Mouse (Mus musculus) testis, postnatal 14 days (tissue): ENCODE measurements around the gene Tshb.

Experiments used
- DNase-seq: peaks from one replicate; pipeline ENCODE4 v3.0.0; 2021; ENCODE audit warnings: low spot score

Gene Tshb

DNA sequence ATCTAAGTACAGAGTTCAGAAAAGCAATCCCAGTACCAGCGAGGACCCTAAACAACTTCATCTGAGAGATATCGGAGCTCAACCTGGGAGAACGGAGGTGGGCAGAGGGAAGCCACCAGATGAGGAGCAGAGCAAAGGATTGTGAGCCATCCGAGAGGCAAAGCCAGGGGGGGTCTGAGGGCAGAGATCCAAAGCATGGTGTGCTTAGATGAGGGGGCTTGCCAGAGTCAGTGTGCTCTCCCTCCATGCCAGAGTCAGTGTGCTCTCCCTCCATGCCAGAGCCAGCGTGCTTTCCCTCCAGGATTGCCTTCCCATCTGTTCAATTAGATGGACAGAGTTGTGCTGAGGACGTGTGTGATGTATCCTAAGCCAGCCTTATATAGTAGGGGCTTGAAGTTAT lies 45.4 kb downstream of the Tshb start:
- no peak for DNase-seq

- no peak for DNase-seq
These were observed 46.1 kb downstream of the Tshb start for GRCm38 (mm10) chr3:102736436-102736835.

GRCm38 (mm10) chr3:102735638-102736037 lies 46.9 kb downstream of the Tshb start:
- DNase-seq: no peak

DNA sequence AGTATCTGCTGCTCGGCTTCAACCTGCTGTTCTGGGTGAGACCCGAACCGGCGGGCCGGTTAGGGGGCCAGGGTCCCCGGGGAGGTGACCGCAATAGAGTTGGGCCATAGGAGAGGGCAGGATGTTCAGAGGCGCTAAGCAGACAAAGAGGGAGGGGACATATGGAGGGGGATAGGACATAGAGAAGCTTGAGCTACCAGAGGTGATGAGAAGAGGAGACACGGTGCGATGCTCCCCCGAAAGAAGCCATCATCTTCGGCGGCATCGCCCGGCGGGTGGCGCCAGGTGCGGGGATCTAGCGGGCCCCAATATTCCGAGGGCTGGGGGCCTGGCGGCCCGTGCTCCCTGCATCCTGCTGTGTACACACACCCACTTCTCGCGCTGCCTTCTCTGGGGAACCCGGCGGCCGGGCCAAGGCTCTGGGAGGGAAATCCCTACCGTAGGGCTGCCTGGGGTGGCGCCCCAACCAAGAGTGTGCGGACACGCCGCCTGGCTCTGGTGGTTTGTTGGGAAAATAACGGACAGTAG lies 47.4 kb downstream of the Tshb start:
- DNase-seq: peak; percentile 13

GRCm38 (mm10) chr3:102734313-102735030 lies 48.0 kb downstream of the Tshb start, which contains the start of gene Tspan2:
Gene Tspan2 (plus strand): TSS chr3:102734529.
- peak; percentile 47 for DNase-seq

DNA sequence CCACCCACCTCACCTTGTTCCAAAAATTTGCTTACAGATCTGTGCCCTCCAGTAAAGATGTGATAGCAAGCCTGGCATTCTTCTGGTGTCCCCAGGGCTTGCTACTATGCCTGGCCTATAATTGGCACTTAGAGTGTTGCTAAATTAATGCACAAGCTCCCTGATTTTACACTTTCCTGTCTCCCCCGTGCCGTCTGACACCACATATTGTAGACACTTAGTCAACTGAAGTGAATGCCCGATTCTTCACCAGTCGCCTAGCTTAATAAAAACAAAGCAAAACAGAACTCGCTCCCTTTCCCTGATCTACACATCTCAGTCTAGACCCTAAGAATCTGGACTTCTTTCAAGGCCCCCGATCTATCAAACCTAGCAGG lies 48.6 kb downstream of the Tshb start:
- DNase-seq: no peak

DNA sequence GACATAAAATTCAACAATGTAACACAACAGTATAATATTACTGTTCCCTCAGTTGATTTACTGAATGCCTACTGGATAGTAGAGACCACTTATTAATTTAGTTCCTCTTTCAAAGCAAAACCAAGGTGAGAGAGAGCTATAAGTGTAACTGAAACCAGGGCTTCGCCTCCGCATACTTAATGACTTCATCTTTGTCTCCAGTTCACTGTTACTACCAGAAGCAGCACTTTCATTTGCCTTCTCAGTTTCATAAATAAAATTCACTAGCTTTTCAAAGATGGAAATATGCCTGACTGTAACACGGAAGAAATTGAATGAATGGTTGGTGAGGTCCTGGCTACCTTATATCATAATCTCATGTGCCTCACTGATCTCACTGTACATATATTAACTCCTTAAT lies 49.5 kb downstream of the Tshb start:
- DNase-seq: no peak

DNA sequence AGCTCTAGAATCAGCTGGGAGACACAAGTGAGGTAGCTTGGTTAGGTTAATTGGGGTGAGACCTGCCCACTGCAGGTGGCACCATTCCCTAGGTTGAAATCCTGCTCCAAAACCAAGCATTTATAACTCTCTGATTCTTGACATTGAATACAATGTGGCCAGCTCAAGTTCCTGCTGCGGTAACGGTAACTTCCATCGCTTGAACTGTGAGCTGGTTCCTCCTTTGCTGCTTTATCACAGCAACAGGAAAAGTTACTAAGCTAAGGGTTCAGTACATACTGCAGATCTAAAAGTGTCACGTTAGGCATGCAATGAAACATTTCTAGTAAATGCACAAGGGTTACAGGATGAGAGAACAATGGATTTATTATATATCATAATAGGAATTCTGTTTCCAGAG lies 49.9 kb downstream of the Tshb start:
- no peak for DNase-seq

GRCm38 (mm10) chr3:102731112-102731511 lies 51.4 kb downstream of the Tshb start:
- DNase-seq: no peak

DNA sequence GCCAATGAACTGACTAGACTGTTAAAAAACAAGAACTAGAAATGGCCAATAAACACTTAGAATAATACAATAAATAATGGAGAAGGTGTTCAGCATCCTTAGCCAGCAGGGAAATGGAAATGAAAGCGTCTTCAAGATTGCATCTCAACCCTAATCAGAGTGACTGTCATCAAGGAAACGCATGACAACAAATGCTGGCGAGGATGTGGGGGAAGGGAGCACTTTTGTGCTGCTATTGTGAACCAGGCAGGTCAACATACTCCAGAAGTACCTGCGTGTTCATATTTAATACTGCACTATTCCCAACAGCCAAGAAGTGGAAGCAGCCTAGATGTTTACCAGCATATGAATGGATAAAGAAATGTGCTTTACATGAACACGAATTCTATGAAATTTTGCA lies 53.1 kb downstream of the Tshb start:
- DNase-seq: no peak
